Mouse (Mus musculus): ENCODE measurements around the gene Cacna2d1. TPM values are rescaled to one million over a fixed set of nuclear protein-coding genes. Genes with fewer than 3 reads are reported as not detected.

Cacna2d1 gene
- polyA plus RNA-seq, 1 experiment from 2014 or later, result 11.0 TPM

DNA sequence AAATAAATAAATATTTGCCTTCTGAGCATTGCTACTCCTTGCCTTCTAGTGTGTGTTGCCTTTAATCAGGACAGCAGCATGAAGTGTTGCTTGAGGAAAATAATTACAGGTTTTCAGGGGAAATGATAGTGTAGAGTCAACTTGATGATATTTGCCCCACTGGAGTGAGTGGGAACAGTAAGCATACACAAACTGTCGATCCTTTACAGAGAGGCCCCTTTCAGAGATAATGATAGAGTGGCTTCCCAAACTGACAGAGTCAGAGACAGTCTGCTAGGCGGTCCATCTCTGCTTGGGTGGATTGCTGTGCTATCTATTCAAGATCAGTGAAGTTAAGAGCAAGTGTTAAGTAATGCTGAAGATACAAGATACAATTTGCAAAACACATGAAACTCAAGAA lies 147.8 kb downstream of the Cacna2d1 start:
- Histone ChIP-seq H3K4me3 (no peak overlapping the region), H3K36me3 (no peaks in the 10 kb centered on the region), H3K27ac (no peak overlapping the region), H3K9me3 (no peaks in the 10 kb centered on the region), H3K4me1 (no peaks in the 10 kb centered on the region), H3K27me3 (no peaks in the 10 kb centered on the region), H3K9ac (no peak overlapping the region), H3K4me2 (no peak overlapping the region)
- WGBS, result 67% methylated on average over 2 of the region's 2 CpGs
- no peak for ATAC-seq (ENCODE audit: borderline replicate concordance, extremely low read depth, low FRiP score, low TSS enrichment)

- WGBS, result 71% methylated on average over 10 of the region's 10 CpGs
- no peak for ATAC-seq (ENCODE audit: borderline replicate concordance, extremely low read depth, low FRiP score, low TSS enrichment)
Observed at GRCm38 (mm10) chr5:16086979-16087902, 152.8 kb downstream of the Cacna2d1 start.

DNA sequence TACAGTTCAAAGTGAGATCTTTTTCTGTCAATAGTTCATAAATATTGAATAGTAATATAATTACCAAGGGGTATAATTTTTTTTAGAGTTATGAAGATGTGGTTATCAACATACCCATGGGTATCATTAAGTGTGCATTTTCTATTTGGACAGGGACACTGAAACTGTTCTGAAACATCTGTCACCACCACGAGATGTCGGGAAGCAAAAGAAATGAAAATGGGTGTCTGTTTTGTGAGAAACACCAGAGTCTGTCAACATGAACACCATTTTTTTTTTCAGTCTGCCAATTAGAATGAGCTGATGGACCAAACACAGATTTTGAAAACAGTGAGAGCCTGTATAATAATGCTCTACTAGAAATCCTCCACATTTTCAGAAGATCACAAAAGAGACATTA lies 153.5 kb downstream of the Cacna2d1 start:
- 63% methylated on average over 2 of the region's 2 CpGs for WGBS
- Histone ChIP-seq H3K27ac (no peak overlapping the region), H3K9ac (no peak overlapping the region), H3K4me1 (no peaks in the 10 kb centered on the region), H3K36me3 (no peaks in the 10 kb centered on the region), H3K9me3 (no peaks in the 10 kb centered on the region), H3K4me2 (no peak overlapping the region), H3K27me3 (no peaks in the 10 kb centered on the region), H3K4me3 (no peak overlapping the region)
- no peak for ATAC-seq (ENCODE audit: borderline replicate concordance, extremely low read depth, low FRiP score, low TSS enrichment)

More at GRCm38 (mm10) chr5:16086979-16087902, 152.8 kb downstream of the Cacna2d1 start:
- Histone ChIP-seq H3K9me3 (no peaks in the 10 kb centered on the region), H3K4me2 (no peak overlapping the region), H3K27ac (no peak overlapping the region), H3K4me3 (no peak overlapping the region), H3K27me3 (no peaks in the 10 kb centered on the region), H3K4me1 (no peaks in the 10 kb centered on the region), H3K36me3 (no peaks in the 10 kb centered on the region), H3K9ac (no peak overlapping the region)

DNA sequence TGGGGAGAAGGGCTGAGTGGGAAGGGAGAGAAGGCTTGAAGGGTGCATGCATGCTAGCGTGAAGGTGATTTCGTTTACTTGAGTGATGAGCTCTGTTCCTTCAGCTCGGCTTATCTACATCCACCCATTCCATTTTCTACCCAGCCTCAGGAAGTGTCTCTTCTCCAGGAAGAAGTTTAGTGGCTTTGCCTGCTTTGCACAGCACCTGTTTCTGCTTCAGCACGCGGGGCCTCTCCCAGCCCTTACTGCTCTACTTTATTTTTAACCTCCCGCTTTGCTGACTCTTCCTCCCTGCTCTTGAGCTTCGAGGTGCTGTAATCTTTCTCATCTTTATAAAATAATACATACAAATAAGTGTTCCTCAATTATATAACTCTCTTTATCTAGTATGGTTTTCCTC lies 158.0 kb downstream of the Cacna2d1 start:
- Histone ChIP-seq H3K4me2 (no peak overlapping the region), H3K4me1 (no peaks in the 10 kb centered on the region), H3K9me3 (no peaks in the 10 kb centered on the region), H3K9ac (no peak overlapping the region), H3K4me3 (no peak overlapping the region), H3K36me3 (no peaks in the 10 kb centered on the region), H3K27me3 (no peaks in the 10 kb centered on the region), H3K27ac (no peak overlapping the region)
- WGBS, result 75% methylated on average over 7 of the region's 7 CpGs
- no peak for ATAC-seq (ENCODE audit: borderline replicate concordance, extremely low read depth, low FRiP score, low TSS enrichment)

DNA sequence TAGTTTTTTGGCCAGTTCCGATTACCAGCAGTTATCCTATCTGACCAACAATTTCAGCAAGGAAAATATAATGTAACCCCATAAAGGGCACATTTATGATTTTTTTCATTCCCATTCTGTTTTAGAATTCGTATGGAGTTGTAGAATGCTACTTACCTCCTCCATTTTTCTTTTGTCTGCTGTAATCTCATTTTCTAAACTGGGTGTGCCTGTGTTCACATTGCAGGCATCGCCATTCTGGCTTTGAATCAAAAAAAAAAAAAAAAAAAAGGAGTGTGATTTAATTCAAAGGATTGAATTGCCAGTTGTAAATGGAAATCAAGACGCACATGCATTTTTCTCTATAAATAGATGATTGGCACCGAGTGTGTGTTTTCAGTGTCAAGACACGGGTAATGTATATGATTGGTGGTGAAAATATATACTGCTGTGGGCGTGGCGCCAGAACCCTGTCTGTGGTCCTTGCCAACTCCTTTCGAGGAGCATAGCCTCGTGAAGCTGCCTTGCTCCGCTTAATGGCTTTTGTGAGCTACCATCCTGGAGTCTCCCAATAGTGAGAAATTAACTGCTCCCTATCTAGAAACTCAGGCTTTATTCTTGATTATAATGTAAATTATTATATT lies 158.7 kb downstream of the Cacna2d1 start:
- H3K4me1 ChIP-seq, result no peaks in the 10 kb centered on the region
- peak; percentile 57; the same call in 1 of the 2 replicates for ATAC-seq (ENCODE audit: borderline replicate concordance, extremely low read depth, low FRiP score, low TSS enrichment)
- 50% methylated on average over 11 of the region's 11 CpGs for WGBS
- no peak overlapping the region for H3K4me3 ChIP-seq
- H3K9ac ChIP-seq, result no peak overlapping the region
- no peaks in the 10 kb centered on the region for H3K9me3 ChIP-seq
- no peaks in the 10 kb centered on the region for H3K36me3 ChIP-seq
- no peak overlapping the region for H3K4me2 ChIP-seq
- H3K27me3 ChIP-seq, result no peaks in the 10 kb centered on the region
- H3K27ac ChIP-seq, result no peak overlapping the region

GRCm38 (mm10) chr5:16095345-16095744 lies 160.9 kb downstream of the Cacna2d1 start:
- Histone ChIP-seq H3K27me3 (no peaks in the 10 kb centered on the region), H3K36me3 (no peaks in the 10 kb centered on the region), H3K9ac (no peak overlapping the region), H3K9me3 (no peaks in the 10 kb centered on the region), H3K4me2 (no peak overlapping the region), H3K4me3 (no peak overlapping the region), H3K4me1 (no peaks in the 10 kb centered on the region), H3K27ac (no peak overlapping the region)
- 47% methylated on average over 4 of the region's 4 CpGs for WGBS
- ATAC-seq (ENCODE audit: borderline replicate concordance, extremely low read depth, low FRiP score, low TSS enrichment), result no peak

DNA sequence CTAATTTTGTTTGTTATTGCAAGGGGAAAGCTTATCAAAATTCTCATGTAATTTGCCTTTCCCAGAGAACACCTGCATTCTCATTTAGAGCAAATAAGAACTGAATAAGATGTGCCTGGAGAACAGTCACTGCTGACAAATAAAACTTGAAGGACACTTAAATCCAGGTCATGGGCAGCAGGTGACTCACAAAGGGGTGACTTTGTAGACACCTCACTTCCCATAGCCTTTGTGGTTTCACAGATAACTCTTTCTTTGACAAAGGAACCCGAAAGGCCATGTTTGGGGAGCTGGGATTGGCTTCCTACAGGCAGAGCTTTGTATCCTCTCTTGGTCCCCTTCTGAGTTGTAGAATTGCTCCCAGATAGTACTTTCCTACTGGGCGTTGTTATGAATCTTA lies 164.3 kb downstream of the Cacna2d1 start:
- 76% methylated on average over 2 of the region's 2 CpGs for WGBS
- Histone ChIP-seq H3K36me3 (no peaks in the 10 kb centered on the region), H3K4me3 (no peak overlapping the region), H3K4me2 (no peak overlapping the region), H3K4me1 (no peaks in the 10 kb centered on the region), H3K27me3 (no peaks in the 10 kb centered on the region), H3K27ac (no peak overlapping the region), H3K9ac (no peak overlapping the region), H3K9me3 (no peaks in the 10 kb centered on the region)
- no peak for ATAC-seq (ENCODE audit: borderline replicate concordance, extremely low read depth, low FRiP score, low TSS enrichment)

- Histone ChIP-seq H3K4me3 (no peak overlapping the region), H3K9me3 (no peaks in the 10 kb centered on the region), H3K27ac (no peak overlapping the region), H3K4me2 (no peak overlapping the region), H3K36me3 (no peaks in the 10 kb centered on the region), H3K9ac (no peak overlapping the region), H3K4me1 (no peaks in the 10 kb centered on the region), H3K27me3 (no peaks in the 10 kb centered on the region)
- 87% methylated on average over 1 of the region's 1 CpGs for WGBS
- no peak for ATAC-seq (ENCODE audit: borderline replicate concordance, extremely low read depth, low FRiP score, low TSS enrichment)
Observed at GRCm38 (mm10) chr5:16101820-16102219, 167.3 kb downstream of the Cacna2d1 start.

GRCm38 (mm10) chr5:16105701-16106100 lies 171.2 kb downstream of the Cacna2d1 start:
- ATAC-seq (ENCODE audit: borderline replicate concordance, extremely low read depth, low FRiP score, low TSS enrichment), result no peak
- 73% methylated on average over 2 of the region's 2 CpGs for WGBS

DNA sequence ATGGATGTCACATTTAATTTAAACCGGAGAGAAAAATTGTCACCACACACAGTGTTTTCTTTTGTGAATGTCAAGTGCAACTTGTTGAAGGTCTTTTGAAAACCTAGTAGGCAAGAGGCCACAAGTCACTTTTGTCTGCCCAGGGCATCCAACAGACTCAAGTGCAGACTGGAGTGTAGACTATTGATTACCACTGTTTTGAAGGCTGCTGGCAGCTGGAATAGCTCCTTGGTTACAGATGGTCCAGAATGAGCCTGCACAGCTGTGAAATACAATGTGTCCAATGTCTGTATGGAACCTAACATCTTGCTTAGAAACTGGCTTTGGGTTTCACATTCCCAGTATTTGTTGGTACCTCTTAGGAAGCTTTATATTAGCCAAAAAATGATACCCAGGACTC lies 176.2 kb downstream of the Cacna2d1 start:
- H3K4me3 ChIP-seq, result no peak overlapping the region
- ATAC-seq (ENCODE audit: borderline replicate concordance, extremely low read depth, low FRiP score, low TSS enrichment), result no peak

More at GRCm38 (mm10) chr5:16105701-16106100, 171.2 kb downstream of the Cacna2d1 start:
- H3K27me3 ChIP-seq, result no peaks in the 10 kb centered on the region
- H3K4me1 ChIP-seq, result no peaks in the 10 kb centered on the region
- H3K4me3 ChIP-seq, result no peak overlapping the region
- H3K36me3 ChIP-seq, result no peaks in the 10 kb centered on the region
- no peak overlapping the region for H3K9ac ChIP-seq
- H3K4me2 ChIP-seq, result no peak overlapping the region
- no peak overlapping the region for H3K27ac ChIP-seq
- no peaks in the 10 kb centered on the region for H3K9me3 ChIP-seq

GRCm38 (mm10) chr5:16113879-16114278 lies 179.4 kb downstream of the Cacna2d1 start:
- Histone ChIP-seq H3K9me3 (no peaks in the 10 kb centered on the region), H3K36me3 (no peaks in the 10 kb centered on the region), H3K27me3 (no peaks in the 10 kb centered on the region), H3K4me3 (no peak overlapping the region), H3K4me2 (no peak overlapping the region), H3K4me1 (no peaks in the 10 kb centered on the region), H3K27ac (no peak overlapping the region), H3K9ac (no peak overlapping the region)
- no peak for ATAC-seq (ENCODE audit: borderline replicate concordance, extremely low read depth, low FRiP score, low TSS enrichment)
- WGBS, result 91% methylated on average over 1 of the region's 1 CpGs

More for the DNA sequence above, 176.2 kb downstream of the Cacna2d1 start:
- no peak overlapping the region for H3K9ac ChIP-seq
- H3K36me3 ChIP-seq, result no peaks in the 10 kb centered on the region
- H3K4me2 ChIP-seq, result no peak overlapping the region
- no peaks in the 10 kb centered on the region for H3K4me1 ChIP-seq
- 59% methylated on average over 1 of the region's 1 CpGs for WGBS
- H3K27ac ChIP-seq, result no peak overlapping the region
- no peaks in the 10 kb centered on the region for H3K9me3 ChIP-seq
- H3K27me3 ChIP-seq, result no peaks in the 10 kb centered on the region

GRCm38 (mm10) chr5:16121334-16121733 lies 186.8 kb downstream of the Cacna2d1 start:
- H3K4me3 ChIP-seq, result no peak overlapping the region
- no peaks in the 10 kb centered on the region for H3K9me3 ChIP-seq
- H3K36me3 ChIP-seq, result no peaks in the 10 kb centered on the region
- H3K27ac ChIP-seq, result no peak overlapping the region
- no peak overlapping the region for H3K4me2 ChIP-seq
- no peak overlapping the region for H3K9ac ChIP-seq
- no peaks in the 10 kb centered on the region for H3K4me1 ChIP-seq
- no peak for ATAC-seq (ENCODE audit: borderline replicate concordance, extremely low read depth, low FRiP score, low TSS enrichment)
- 49% methylated on average over 11 of the region's 11 CpGs for WGBS
- H3K27me3 ChIP-seq, result no peaks in the 10 kb centered on the region

Data from lung, embryonic 15.5 days (tissue).